Mouse (Mus musculus) cerebellum, postnatal 25 days (tissue): Measurements from ENCODE around the gene Gsg1.

Source experiments
- DNase-seq, 2 experiments: peaks; one replicate each; pipeline ENCODE4 v3.0.0; 2021; ENCODE audit warnings: mixed read lengths in 2 of 2

Gsg1 gene

GRCm38 (mm10) chr6:135252728-135253077, 1.4 kb downstream of the Gsg1 start:
- peak; percentile 39 to 66 for DNase-seq

- no peak for DNase-seq
These were observed 2.1 kb downstream of the Gsg1 start for GRCm38 (mm10) chr6:135251849-135252727.

GRCm38 (mm10) chr6:135250926-135251699, 3.0 kb downstream of the Gsg1 start:
- DNase-seq = no peak

- DNase-seq = peak; percentile 61 to 63
These were observed 4.2 kb downstream of the Gsg1 start for GRCm38 (mm10) chr6:135249846-135250531.

GRCm38 (mm10) chr6:135247861-135248260, 6.3 kb downstream of the Gsg1 start:
- no peak for DNase-seq

- no peak for DNase-seq
These were observed 8.6 kb downstream of the Gsg1 start for GRCm38 (mm10) chr6:135245586-135245985.

- no peak for DNase-seq
These were observed 13.8 kb downstream of the Gsg1 start for GRCm38 (mm10) chr6:135240361-135240760.

GRCm38 (mm10) chr6:135238211-135238610, 15.9 kb downstream of the Gsg1 start:
- no peak for DNase-seq

GRCm38 (mm10) chr6:135237326-135237725, 16.8 kb downstream of the Gsg1 start:
- no peak for DNase-seq

GRCm38 (mm10) chr6:135236576-135236975, 17.6 kb downstream of the Gsg1 start:
- no peak for DNase-seq

GRCm38 (mm10) chr6:135235742-135236141, 18.4 kb downstream of the Gsg1 start:
- no peak for DNase-seq

GRCm38 (mm10) chr6:135232443-135233182, 21.5 kb downstream of the Gsg1 start:
- DNase-seq = no peak

GRCm38 (mm10) chr6:135230586-135230985, 23.6 kb downstream of the Gsg1 start:
- no peak for DNase-seq

GRCm38 (mm10) chr6:135228465-135228941, 25.6 kb downstream of the Gsg1 start:
- DNase-seq = no peak

- no peak for DNase-seq
These were observed 30.2 kb downstream of the Gsg1 start for GRCm38 (mm10) chr6:135223786-135224416.

GRCm38 (mm10) chr6:135219916-135220315, 34.2 kb downstream of the Gsg1 start:
- DNase-seq = no peak

- no peak for DNase-seq
These were observed 35.8 kb downstream of the Gsg1 start for GRCm38 (mm10) chr6:135218330-135218729.

GRCm38 (mm10) chr6:135212666-135213065, 41.5 kb downstream of the Gsg1 start:
- DNase-seq = no peak

GRCm38 (mm10) chr6:135211169-135211568, 43.0 kb downstream of the Gsg1 start:
- no peak for DNase-seq

- no peak for DNase-seq
These were observed 47.2 kb downstream of the Gsg1 start for GRCm38 (mm10) chr6:135206909-135207308.

- no peak for DNase-seq
These were observed 48.3 kb downstream of the Gsg1 start for GRCm38 (mm10) chr6:135205802-135206201.

- DNase-seq = no peak
These were observed 49.3 kb downstream of the Gsg1 start for GRCm38 (mm10) chr6:135204869-135205268.
